Mouse (Mus musculus) cerebellum, postnatal 10 days (tissue): ENCODE data around the gene Ppm1g.
A peak's percentile ranks its signal among the peaks of the same experiment; 100 is the strongest.

Experiments used
- DNase-seq, 2 experiments: peaks; one replicate each; pipeline ENCODE4 v3.0.0; 2021; ENCODE audit warnings: mixed read lengths in 2 of 2

Gene Ppm1g

DNA sequence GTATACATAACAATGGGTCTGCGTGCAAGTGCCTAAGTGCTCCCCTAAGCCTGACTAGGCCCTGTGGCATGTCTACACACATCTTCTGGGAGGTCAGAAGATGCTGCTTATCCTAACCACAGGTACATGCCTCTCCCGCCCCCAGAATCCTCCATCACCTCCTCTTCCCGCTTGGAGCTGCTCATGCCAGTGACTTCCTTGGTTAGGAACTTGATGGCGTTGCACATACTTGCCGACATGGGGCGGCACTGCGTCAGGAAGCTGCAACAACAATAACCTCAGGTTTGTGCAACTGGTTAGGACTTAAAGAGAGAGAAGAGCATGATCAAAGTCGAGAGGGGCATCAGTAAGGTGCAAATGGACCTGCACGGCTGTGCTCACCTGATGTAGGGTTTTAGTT is 30.3 kb downstream of the Ppm1g start:
- DNase-seq = no peak

DNA sequence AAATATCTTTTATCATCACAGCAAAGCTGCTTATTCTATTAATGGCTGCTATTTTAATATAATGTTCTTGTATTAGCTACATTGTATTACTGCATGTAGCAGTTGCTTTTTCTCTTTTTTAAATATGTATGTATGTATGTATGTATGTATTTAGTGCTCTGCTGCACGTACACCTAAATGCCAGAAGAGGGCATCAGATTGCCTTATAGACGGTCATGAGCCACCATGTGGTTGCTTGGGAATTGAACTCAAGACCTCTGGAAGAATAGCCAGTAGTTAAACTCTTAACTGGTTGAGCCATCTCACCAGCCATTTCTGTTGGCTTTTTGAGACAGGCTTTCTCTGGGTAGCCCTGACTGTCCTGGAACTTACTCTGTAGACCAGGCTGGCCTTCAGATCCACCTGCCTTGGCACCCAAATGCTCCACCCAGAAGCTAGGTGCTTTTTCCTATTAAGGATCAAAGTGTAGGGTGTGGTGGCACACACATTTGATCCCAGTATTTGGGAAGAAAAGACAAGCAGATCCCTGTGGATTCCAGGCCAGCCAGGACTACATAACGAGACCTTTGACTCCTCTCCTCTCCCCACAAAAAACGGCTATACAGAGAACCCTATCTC is 32.2 kb downstream of the Ppm1g start:
- DNase-seq = no peak

DNA sequence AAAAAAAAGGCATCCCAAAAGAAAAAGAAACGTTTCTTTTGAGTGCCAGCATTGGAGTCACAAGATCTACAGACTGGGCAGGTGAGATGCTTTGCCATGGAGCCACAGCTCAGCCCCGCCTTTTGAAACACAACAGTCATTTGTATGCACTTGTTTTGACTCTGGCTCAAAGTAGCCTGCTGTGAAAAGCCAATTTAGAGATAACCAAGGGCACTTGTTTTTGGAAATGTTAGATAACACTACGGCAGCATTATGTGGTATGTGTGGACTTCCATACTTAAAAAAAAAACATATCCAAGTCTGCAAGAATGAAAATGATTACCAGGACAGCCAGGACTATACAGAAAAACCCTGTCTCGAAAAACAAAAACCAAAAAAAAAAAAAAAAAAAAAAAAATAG is 36.8 kb downstream of the Ppm1g start:
- no peak for DNase-seq

DNA sequence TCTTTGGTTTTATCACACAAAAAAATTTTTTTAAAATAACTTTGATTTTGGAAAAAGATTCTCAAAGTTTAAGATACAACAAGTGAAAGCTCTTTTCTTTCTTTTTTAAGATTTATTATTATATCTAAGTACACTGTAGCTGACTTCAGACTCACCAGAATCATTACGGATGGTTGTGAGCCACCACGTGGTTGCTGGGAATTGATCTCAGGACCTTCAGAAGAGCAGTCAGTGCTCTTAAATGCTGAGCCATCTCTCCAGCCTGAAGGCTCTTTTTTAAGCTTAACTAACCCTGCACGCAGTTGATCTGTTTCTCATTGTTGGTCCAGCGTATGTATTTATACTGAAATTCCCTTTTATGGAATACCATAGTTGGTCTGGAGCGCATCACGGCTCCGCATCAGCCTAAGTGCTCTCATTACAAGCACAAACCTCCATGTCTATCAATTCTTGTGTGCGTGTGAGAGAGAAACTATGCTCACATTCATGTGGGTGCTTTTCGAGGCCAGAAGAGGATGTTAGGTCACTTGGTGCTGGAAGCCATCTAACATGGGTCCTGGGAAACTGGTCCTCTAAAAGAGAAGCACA is 39.2 kb downstream of the Ppm1g start:
- no peak for DNase-seq

DNA sequence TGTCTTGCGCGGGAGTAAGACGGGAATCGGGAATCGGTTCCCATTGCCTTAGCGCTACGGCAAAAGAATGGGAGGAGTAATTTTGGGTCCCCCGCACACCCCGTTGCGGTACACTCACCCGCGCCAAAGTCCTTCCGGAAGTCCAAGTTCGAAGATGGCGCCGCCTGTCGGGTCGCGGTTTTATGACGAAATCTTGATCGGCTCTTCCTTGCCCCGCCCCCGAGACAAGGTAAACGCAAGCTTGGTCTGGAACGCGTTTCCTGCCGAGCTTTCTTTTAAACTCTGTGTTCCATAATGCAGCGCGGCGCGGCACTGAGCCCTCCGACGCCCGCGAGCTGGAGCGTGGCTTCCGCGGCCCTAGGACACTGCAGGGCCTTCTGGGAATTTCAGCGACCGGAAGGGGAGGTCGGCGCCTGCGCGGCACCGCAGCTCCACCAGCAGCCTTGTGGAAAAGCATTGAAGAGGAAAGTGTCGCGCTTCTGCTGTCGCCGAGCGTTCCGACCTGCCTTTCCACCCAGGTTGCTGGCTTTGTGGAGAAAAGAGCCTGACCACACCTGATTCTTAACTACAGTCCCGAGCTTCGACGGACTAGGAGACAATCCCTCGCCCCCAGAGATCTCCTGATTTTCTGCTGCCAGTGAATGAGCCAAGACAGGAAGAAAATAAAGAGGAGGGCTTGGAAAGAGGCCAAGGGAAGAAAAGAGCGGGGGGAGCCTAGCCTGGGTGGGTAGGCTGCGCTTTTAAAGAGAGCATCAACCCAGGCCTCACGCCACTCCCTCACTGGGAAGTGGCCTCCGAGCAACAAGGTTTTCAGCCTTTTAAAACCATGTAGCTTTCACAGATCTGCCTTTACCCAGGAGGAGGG is 40.5 kb downstream of the Ppm1g start, which contains the start of the genes Gm29609 and Gtf3c2:
TSS of gene Gm29609 (minus strand) at position 146 of the 865 bp plus-strand sequence.
TSS of gene Gtf3c2 (minus strand) at position 379 of the 865 bp plus-strand sequence.
- peak; percentile 98 to 99 for DNase-seq

DNA sequence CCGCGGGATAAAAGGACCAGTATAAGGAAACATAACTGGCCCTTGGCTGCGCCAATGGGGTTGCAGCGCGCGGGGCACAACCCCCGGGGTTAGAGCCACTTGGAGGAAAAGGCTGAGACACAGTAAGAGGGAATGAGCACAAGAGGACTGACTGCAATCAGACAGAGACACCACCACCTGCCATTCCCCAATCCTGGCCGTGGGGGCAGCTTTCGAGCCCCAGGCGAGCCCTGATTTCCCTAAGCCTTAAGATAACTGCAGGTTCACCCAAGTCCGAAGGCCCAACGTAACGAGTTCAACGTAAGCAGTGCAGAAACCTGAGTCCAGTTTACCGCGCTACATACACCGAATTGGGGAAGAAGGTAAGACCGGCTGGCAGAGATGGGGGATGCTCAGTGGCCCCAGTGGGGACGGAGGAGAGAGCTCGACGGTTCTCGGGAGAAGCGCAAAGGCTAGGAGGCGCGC is 41.2 kb downstream of the Ppm1g start:
- DNase-seq = peak in 1 of 2 experiments; percentile 49

DNA sequence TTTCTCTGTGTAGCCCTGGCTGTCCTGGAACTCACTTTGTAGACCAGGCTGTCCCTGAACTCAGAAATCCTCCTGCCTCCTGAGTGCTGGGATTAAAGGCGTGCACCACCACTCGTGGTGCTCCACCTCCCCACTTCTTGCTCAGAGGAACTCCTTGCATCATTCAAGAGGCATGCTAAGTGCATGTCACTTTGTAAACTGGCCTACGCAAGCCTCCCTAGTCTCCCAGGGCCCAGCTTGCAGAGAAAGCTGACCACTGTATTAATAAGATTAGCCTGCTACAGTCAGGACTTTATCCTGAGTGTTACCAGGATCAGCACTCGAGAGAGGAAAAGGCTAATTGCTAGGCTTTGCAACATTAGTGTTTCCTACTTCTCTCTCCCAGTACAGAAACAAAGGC is 51.9 kb downstream of the Ppm1g start:
- DNase-seq = no peak

DNA sequence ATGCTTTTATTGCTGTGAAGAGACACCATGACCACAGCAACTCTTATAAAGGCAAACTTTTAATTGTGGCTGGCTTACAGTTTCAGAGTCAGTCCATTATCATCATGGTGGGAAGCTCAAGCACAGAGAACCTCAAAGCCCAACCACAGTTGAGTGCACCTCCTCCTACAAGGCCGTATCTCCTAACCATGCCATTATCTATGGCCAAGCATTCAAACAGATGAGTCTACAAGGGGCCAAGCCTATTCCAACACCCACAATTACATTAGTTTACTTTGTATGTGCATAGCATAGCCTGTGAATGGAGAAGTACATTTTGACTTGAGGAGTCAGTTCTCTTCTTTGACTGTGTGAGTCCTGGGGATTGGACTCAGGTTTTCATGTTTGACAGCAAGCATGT is 55.6 kb downstream of the Ppm1g start:
- DNase-seq = no peak

DNA sequence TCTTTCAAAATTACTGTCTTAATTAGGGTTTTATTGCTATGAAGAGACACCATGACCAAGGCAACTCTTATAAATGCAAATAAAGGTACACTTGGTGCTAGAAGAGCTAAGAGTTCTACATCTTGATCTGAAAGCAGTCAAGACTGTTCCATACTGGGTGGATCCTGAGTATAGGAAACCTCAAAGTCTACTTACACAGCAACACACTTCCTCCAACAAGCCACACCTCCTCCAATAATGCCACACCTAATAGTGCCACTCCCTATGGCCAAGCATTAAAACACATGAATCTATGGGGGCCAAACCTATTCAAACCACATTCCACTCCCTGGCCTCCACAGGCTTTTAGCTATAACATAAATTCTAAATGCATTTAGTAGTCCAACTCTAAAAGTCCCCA is 58.0 kb downstream of the Ppm1g start:
- DNase-seq = no peak

DNA sequence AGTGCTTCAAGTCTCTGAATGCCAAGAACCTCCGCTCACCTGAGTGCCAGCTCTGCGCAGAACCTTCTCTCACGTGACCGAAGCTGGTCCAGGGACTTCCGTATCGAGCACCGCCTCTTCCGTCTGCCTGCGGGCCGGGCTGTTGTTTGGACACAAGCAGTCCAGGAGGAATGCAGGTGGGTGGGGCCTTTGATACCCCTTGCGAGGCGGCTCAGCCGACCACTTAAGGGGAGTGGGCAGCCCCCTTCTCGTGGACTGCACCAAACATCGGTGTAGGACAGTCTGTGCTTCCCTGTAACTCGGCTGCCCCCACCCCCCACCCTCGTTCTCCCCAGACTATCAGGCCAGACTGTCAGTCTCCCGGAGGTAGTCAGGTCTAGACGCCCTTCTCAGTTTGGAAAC is 66.3 kb downstream of the Ppm1g start, which contains the start of gene Mpv17:
TSS of gene Mpv17 (minus strand) at position 100 of the 402 bp plus-strand sequence.
- DNase-seq = peak; percentile 89 to 90

DNA sequence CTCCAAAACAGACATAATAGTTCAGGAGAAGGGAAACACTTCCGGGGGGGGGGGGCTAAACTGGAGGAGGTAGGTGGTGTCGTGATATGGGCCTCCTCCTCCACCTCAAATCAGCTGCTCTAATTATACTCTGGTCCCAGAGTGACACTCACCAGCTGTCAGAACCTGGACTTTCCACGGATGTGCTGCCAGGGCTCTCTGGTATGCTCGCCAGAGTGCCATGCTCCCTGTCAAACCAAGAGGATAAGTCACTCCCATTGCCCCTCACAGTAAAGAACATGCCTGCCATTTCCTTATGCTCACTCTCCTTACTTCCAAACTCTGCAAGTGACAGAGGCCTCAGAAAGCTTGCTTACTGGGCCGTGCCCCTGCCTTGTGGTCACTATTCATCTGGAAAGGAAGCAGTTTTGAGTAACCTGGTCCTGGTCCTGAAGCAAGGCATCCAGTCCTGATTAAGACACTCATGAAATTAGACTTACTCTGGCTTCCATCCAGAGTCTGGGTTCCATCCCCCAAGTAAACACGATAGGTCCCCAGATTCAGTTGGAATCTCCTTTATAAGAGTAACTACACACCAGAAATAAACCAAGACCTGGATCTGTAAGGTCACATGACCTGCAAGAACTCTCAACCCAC is 66.9 kb downstream of the Ppm1g start:
- DNase-seq = peak; percentile 28 to 45
